Mouse (Mus musculus): ENCODE data around the gene Slc2a10. TPM values are rescaled to one million over a fixed set of nuclear protein-coding genes. Genes with fewer than 3 reads are reported as not detected.

The Slc2a10 gene
- total RNA-seq, 1 experiment = 0.27 TPM

GRCm38 (mm10) chr2:165558916-165559315, 55.3 kb downstream of the Slc2a10 start:
- in situ Hi-C loops (cut with MboI; ENCODE audit: low sequenced_read_pairs in 2 of 2, unreplicated experiment in 2 of 2) = no loop called here
- TF ChIP-seq ZNF384 (IDR thresholded peaks at IDR 0.05; ENCODE audit: low read depth, low read length) = no peak
- no peak for TF ChIP-seq CHD2 (IDR thresholded peaks at IDR 0.05; ENCODE audit: low read depth, low read length)
- no peak for TF ChIP-seq HCFC1 (IDR thresholded peaks at IDR 0.05; ENCODE audit: borderline replicate concordance, insufficient read depth, low read length)
- no peak for TF ChIP-seq ZC3H11A (IDR thresholded peaks at IDR 0.05; ENCODE audit: borderline replicate concordance, low read depth, low read length)
- no peak for TF ChIP-seq MAFK (IDR thresholded peaks at IDR 0.05; ENCODE audit: insufficient read depth, low read depth, low read length)
- H3K27ac ChIP-seq (ENCODE audit: insufficient read depth, low read depth, low read length, poor library complexity, severe bottlenecking) = no peak overlapping the region

GRCm38 (mm10) chr2:165559506-165560235, 56.1 kb downstream of the Slc2a10 start:
- in situ Hi-C loops (cut with MboI; ENCODE audit: low sequenced_read_pairs in 2 of 2, unreplicated experiment in 2 of 2) = no loop called here
- DNase-seq (ENCODE audit: low read depth, low spot score) = no peak
- no peak overlapping the region for H3K4me3 ChIP-seq (ENCODE audit: insufficient read depth in 1 of 2, low read depth in 1 of 2, low read length in 2 of 2, poor library complexity in 1 of 2, severe bottlenecking in 1 of 2)
- no peak overlapping the region for H3K9ac ChIP-seq (ENCODE audit: insufficient read depth, low read depth, low read length, poor library complexity, severe bottlenecking)
- H3K36me3 ChIP-seq (ENCODE audit: control insufficient read depth, insufficient read depth, low read length, poor library complexity, severe bottlenecking) = no peaks in the 10 kb centered on the region
- no peak overlapping the region for H3K27ac ChIP-seq (ENCODE audit: insufficient read depth, low read depth, low read length, poor library complexity, severe bottlenecking)
- H3K4me1 ChIP-seq (ENCODE audit: control insufficient read depth in 2 of 2, insufficient read depth in 2 of 2, low read length in 2 of 2, poor library complexity in 1 of 2) = no peaks in the 10 kb centered on the region; a peak in 1 of 4 replicates
- H3K9me3 ChIP-seq (ENCODE audit: control insufficient read depth, insufficient read depth, low read depth, low read length) = no peaks in the 10 kb centered on the region
- TF ChIP-seq MAFK (IDR thresholded peaks at IDR 0.05; ENCODE audit: insufficient read depth, low read depth, low read length) = no peak
- no peak for TF ChIP-seq ZNF384 (IDR thresholded peaks at IDR 0.05; ENCODE audit: low read depth, low read length)
- TF ChIP-seq ZC3H11A (IDR thresholded peaks at IDR 0.05; ENCODE audit: borderline replicate concordance, low read depth, low read length) = no peak
- no peak for TF ChIP-seq CHD2 (IDR thresholded peaks at IDR 0.05; ENCODE audit: low read depth, low read length)
- no peak for TF ChIP-seq HCFC1 (IDR thresholded peaks at IDR 0.05; ENCODE audit: borderline replicate concordance, insufficient read depth, low read length)

More at GRCm38 (mm10) chr2:165558916-165559315, 55.3 kb downstream of the Slc2a10 start:
- H3K9ac ChIP-seq (ENCODE audit: insufficient read depth, low read depth, low read length, poor library complexity, severe bottlenecking) = no peak overlapping the region
- H3K36me3 ChIP-seq (ENCODE audit: control insufficient read depth, insufficient read depth, low read length, poor library complexity, severe bottlenecking) = no peaks in the 10 kb centered on the region
- no peaks in the 10 kb centered on the region; a peak in 1 of 4 replicates for H3K4me1 ChIP-seq (ENCODE audit: control insufficient read depth in 2 of 2, insufficient read depth in 2 of 2, low read length in 2 of 2, poor library complexity in 1 of 2)
- no peak overlapping the region for H3K4me3 ChIP-seq (ENCODE audit: insufficient read depth in 1 of 2, low read depth in 1 of 2, low read length in 2 of 2, poor library complexity in 1 of 2, severe bottlenecking in 1 of 2)
- no peaks in the 10 kb centered on the region for H3K9me3 ChIP-seq (ENCODE audit: control insufficient read depth, insufficient read depth, low read depth, low read length)
- no peak for DNase-seq (ENCODE audit: low read depth, low spot score)

GRCm38 (mm10) chr2:165561861-165562260, 58.3 kb downstream of the Slc2a10 start:
- Histone ChIP-seq H3K9me3 (ENCODE audit: control insufficient read depth, insufficient read depth, low read depth, low read length) (no peaks in the 10 kb centered on the region), H3K4me1 (ENCODE audit: control insufficient read depth in 2 of 2, insufficient read depth in 2 of 2, low read length in 2 of 2, poor library complexity in 1 of 2) (no peaks in the 10 kb centered on the region; a peak in 1 of 4 replicates), H3K27ac (ENCODE audit: insufficient read depth, low read depth, low read length, poor library complexity, severe bottlenecking) (no peak overlapping the region), H3K4me3 (ENCODE audit: insufficient read depth in 1 of 2, low read depth in 1 of 2, low read length in 2 of 2, poor library complexity in 1 of 2, severe bottlenecking in 1 of 2) (no peak overlapping the region), H3K36me3 (ENCODE audit: control insufficient read depth, insufficient read depth, low read length, poor library complexity, severe bottlenecking) (no peaks in the 10 kb centered on the region), H3K9ac (ENCODE audit: insufficient read depth, low read depth, low read length, poor library complexity, severe bottlenecking) (no peak overlapping the region)
- no peak for DNase-seq (ENCODE audit: low read depth, low spot score)
- no peak for TF ChIP-seq MAFK (IDR thresholded peaks at IDR 0.05; ENCODE audit: insufficient read depth, low read depth, low read length)
- TF ChIP-seq CHD2 (IDR thresholded peaks at IDR 0.05; ENCODE audit: low read depth, low read length) = no peak
- no peak for TF ChIP-seq ZC3H11A (IDR thresholded peaks at IDR 0.05; ENCODE audit: borderline replicate concordance, low read depth, low read length)
- TF ChIP-seq HCFC1 (IDR thresholded peaks at IDR 0.05; ENCODE audit: borderline replicate concordance, insufficient read depth, low read length) = no peak
- in situ Hi-C loops (cut with MboI; ENCODE audit: low sequenced_read_pairs in 2 of 2, unreplicated experiment in 2 of 2) = no loop called here

- in situ Hi-C loops (cut with MboI; ENCODE audit: low sequenced_read_pairs in 2 of 2, unreplicated experiment in 2 of 2) = no loop called here
- Histone ChIP-seq H3K4me1 (ENCODE audit: control insufficient read depth in 2 of 2, insufficient read depth in 2 of 2, low read length in 2 of 2, poor library complexity in 1 of 2) (no peaks in the 10 kb centered on the region), H3K4me3 (ENCODE audit: insufficient read depth in 1 of 2, low read depth in 1 of 2, low read length in 2 of 2, poor library complexity in 1 of 2, severe bottlenecking in 1 of 2) (peak overlapping the region; percentile 59 to 64), H3K9ac (ENCODE audit: insufficient read depth, low read depth, low read length, poor library complexity, severe bottlenecking) (no peak overlapping the region; the same call in 1 of the 2 replicates), H3K9me3 (ENCODE audit: control insufficient read depth, insufficient read depth, low read depth, low read length) (no peaks in the 10 kb centered on the region), H3K27ac (ENCODE audit: insufficient read depth, low read depth, low read length, poor library complexity, severe bottlenecking) (no peak overlapping the region), H3K36me3 (ENCODE audit: control insufficient read depth, insufficient read depth, low read length, poor library complexity, severe bottlenecking) (no peaks in the 10 kb centered on the region)
- no peak for DNase-seq (ENCODE audit: low read depth, low spot score)
- TF ChIP-seq HCFC1 (IDR thresholded peaks at IDR 0.05; ENCODE audit: borderline replicate concordance, insufficient read depth, low read length) (no peak), ZNF384 (IDR thresholded peaks at IDR 0.05; ENCODE audit: low read depth, low read length) (no peak), ZC3H11A (IDR thresholded peaks at IDR 0.05; ENCODE audit: borderline replicate concordance, low read depth, low read length) (no peak), CHD2 (IDR thresholded peaks at IDR 0.05; ENCODE audit: low read depth, low read length) (no peak), MAFK (IDR thresholded peaks at IDR 0.05; ENCODE audit: insufficient read depth, low read depth, low read length) (no peak)
Observed at GRCm38 (mm10) chr2:165563298-165564058, 59.9 kb downstream of the Slc2a10 start.

Data from ES-E14 (cell line).